Mouse (Mus musculus): Measurements from ENCODE around the gene Peak1.

DNA sequence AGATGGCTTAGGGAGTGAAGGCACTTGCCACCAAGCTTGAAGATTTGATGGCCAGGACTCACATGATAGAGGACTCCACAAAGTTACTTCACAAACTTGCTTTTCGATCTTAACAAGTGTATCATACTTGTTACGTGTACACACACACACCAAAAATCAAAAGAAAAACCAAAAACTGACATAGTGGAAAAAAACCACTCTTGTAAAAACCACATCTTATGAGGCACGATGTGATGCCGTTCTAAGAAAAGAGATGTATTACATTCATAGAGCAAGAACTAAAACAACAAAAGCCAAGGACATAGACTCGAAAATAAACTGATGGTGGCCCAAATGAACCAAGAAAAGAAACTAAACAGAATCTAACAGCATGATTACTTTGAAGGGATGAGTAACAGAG, 92.1 kb downstream of the Peak1 start:
- TF ChIP-seq CTCF (IDR thresholded peaks at IDR 0.05), result no peak
- no peak for TF ChIP-seq EP300 (IDR thresholded peaks at IDR 0.05)

Data from lung, postnatal 0 days (tissue).